Mouse (Mus musculus) heart, adult 2 months (tissue): ENCODE measurements around the gene Sdccag8. TPM values are rescaled to one million over a fixed set of nuclear protein-coding genes. Genes with fewer than 3 reads are reported as not detected.

Experiments used
- DNase-seq, 2 experiments: peaks; one replicate each; pipeline ENCODE4 v3.0.0; 2021
- H3K27ac ChIP-seq: fragments of 200-600 bp; 2 replicates; pipeline ENCODE4 v1.8.1; 2022
- H3K27me3 ChIP-seq: fragments of 200-500 bp; 2 replicates; pipeline ENCODE4 v1.6.1; 2012; ENCODE audit warnings: mild to moderate bottlenecking, low read length, inconsistent platforms, mixed read lengths; ENCODE audit not compliant: control insufficient read depth, insufficient read depth
- H3K36me3 ChIP-seq: fragments of 200-500 bp; 2 replicates; pipeline ENCODE4 v1.6.1; 2012; ENCODE audit warnings: low read length, inconsistent platforms; ENCODE audit not compliant: control insufficient read depth, insufficient read depth
- H3K4me1 ChIP-seq: fragments of 200-500 bp; 2 replicates; pipeline ENCODE4 v1.6.1; 2011; ENCODE audit warnings: low read length; ENCODE audit not compliant: control insufficient read depth, insufficient read depth
- H3K4me3 ChIP-seq: fragments of 200-600 bp; 2 replicates; pipeline ENCODE4 v1.8.1; 2022
- H3K79me2 ChIP-seq: fragments of 200-500 bp; replicated peaks from 2 replicates; pipeline ENCODE4 v1.6.1; 2012; ENCODE audit warnings: mild to moderate bottlenecking, inconsistent platforms, low read length, moderate library complexity, mixed read lengths; ENCODE audit not compliant: control insufficient read depth, insufficient read depth
- H3K9ac ChIP-seq: fragments of 200-500 bp; 2 replicates; pipeline ENCODE4 v1.6.1; 2012; ENCODE audit warnings: low read depth, mild to moderate bottlenecking, control low read depth, inconsistent platforms, low read length, mixed read lengths
- CTCF ChIP-seq: fragments of 200-600 bp; IDR thresholded peaks from 2 replicates; pipeline ENCODE4 v1.8.1; 2022; ENCODE audit warnings: antibody characterized with exemption, mild to moderate bottlenecking, moderate library complexity
- EP300 ChIP-seq: fragments of 200-500 bp; IDR thresholded peaks from 2 replicates; pipeline ENCODE4 v1.6.1; 2011; ENCODE audit warnings: low read depth, low read length, control low read depth; ENCODE audit not compliant: insufficient read depth
- POLR2A ChIP-seq: fragments of 200-500 bp; IDR thresholded peaks from 2 replicates; pipeline ENCODE4 v1.6.1; 2011; ENCODE audit warnings: mild to moderate bottlenecking, low read depth, low read length, control low read depth; ENCODE audit not compliant: insufficient read depth
- WGBS: fragments of 180-500 bp; shearing (Covaris S2); methylation state at CpG from one replicate; pipeline ENCODE4 v1.1.7; 2018; 5-methylcytosine and 5-hydroxymethylcytosine counted together
- intact Hi-C: fragments of 180-260 bp; cut with DNase I; formaldehyde crosslinking; loops from one replicate; pipeline ENCODE4 v1.15.1; 2025
- polyA plus RNA-seq: library from polyadenylated mRNA; depleted of rRNA; stranded (reverse); fragments of >200 nt; gene quantifications from 2 replicates; pipeline ENCODE4 v1.2.3, GENCODE M21; 2012
- total RNA-seq, 2 experiments: library from RNA; stranded (reverse); gene quantifications; 2 replicates each; pipeline ENCODE4 v1.2.3; 2021

The Sdccag8 gene
- total and polyA plus RNA-seq, 3 experiments = 2.6 to 4.6 (median 3.5) TPM

DNA sequence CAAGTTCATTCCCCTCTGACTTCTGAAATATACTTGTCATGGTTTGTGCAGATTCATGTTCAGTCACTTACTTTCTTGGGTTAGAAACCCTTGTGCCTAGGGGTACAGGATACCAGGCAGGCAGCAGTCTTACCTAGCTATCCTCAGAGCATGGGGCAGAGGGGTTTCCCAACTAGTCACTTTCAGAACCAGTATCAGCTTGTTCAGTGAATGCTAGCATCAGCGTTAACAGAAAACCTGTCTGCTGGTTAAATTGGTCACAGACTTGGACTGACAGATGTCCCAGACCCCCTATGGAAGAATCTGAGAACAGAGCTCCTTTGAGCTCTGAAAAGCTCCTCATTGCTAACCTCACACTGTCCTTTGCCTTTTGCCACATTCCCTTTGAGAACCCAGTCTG, 204.3 kb downstream of the Sdccag8 start:
- intact Hi-C loops = no loop called here

DNA sequence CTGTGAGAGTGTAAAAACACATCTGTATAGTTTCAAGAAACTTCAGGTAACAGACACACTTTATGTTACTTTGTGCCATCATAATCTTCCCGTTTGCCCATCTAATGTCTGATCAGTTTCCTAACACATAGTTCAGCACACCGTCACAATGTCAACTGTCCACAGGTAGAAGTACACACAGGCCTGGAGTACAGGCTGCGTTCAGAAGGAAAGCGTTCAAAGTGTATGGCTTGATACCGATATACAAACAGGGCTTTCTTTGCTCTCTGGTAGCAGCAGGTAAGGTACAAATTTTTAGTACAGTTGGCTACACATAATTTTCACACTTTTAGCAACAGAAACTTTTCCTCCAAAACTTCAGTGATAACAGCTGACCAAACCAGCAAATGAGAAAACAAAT, 205.2 kb downstream of the Sdccag8 start:
- H3K4me1 ChIP-seq = peaks cover 5% of the 10 kb centered on the region
- WGBS = 95% methylated on average over 5 of the region's 5 CpGs
- no peaks in the 10 kb centered on the region for H3K36me3 ChIP-seq
- H3K4me3 ChIP-seq = no peak overlapping the region
- no peak overlapping the region for H3K27ac ChIP-seq
- H3K79me2 ChIP-seq = no peaks in the 10 kb centered on the region
- H3K27me3 ChIP-seq = no peaks in the 10 kb centered on the region
- no peak for TF ChIP-seq EP300
- TF ChIP-seq POLR2A = no peak
- no peak for TF ChIP-seq CTCF
- H3K9ac ChIP-seq = no peak overlapping the region
- no peak for DNase-seq
- intact Hi-C loops = no loop called here

More for the DNA sequence above, 204.3 kb downstream of the Sdccag8 start:
- H3K9ac ChIP-seq = no peak overlapping the region
- DNase-seq = no peak
- no peak overlapping the region for H3K4me3 ChIP-seq
- H3K36me3 ChIP-seq = no peaks in the 10 kb centered on the region
- H3K4me1 ChIP-seq = peaks cover 11% of the 10 kb centered on the region
- 88% methylated on average over 1 of the region's 1 CpGs for WGBS
- no peaks in the 10 kb centered on the region for H3K79me2 ChIP-seq
- no peak for TF ChIP-seq EP300
- TF ChIP-seq POLR2A = no peak
- TF ChIP-seq CTCF = no peak
- H3K27ac ChIP-seq = no peak overlapping the region
- H3K27me3 ChIP-seq = no peaks in the 10 kb centered on the region

DNA sequence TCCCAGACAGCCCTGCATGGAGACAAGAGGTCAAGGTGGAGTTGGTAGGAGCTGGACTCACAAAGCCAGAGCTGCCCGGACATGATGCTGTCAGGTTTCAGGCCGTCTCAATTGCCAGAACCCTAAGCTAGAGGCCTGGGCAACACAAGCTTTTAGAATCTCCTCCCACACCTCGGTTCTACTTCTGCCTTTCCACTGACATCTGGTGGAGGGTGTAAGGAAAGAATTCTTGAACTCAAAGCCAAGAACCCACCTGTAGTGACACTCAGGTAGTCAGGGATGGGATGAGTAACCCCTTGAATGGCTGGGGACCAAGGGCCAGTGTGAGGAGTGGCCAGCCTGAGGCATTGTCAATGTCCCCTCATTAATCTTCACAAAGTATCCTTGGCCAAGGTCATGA, 208.3 kb downstream of the Sdccag8 start:
- H3K79me2 ChIP-seq = no peaks in the 10 kb centered on the region
- no peak overlapping the region for H3K9ac ChIP-seq
- peaks cover 1% of the 10 kb centered on the region for H3K4me1 ChIP-seq
- WGBS = 68% methylated on average over 3 of the region's 3 CpGs
- H3K4me3 ChIP-seq = no peak overlapping the region
- no peak for DNase-seq
- H3K36me3 ChIP-seq = no peaks in the 10 kb centered on the region
- TF ChIP-seq EP300 (no peak), CTCF (no peak), POLR2A (no peak)
- H3K27ac ChIP-seq = no peak overlapping the region
- no peaks in the 10 kb centered on the region for H3K27me3 ChIP-seq
- intact Hi-C loops = no loop called here

DNA sequence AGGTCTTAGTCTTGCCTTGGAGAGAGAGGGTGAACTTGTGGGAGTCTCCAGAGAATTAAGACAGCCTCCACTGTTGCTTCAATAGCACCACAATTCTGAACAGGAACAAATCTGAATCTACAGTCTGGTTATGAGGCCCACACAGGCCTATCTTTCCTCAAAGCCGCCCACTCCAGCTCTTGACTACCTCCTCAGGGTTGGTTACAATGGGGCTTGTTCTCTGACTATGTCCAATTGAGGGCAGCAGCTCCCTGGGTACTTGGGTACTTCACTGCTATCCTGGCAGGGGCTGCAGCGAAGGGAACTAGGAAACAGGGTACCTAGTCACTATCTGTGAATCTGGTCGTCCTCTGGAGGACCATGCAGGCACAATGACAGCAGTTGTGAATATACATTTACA, 213.2 kb downstream of the Sdccag8 start:
- TF ChIP-seq POLR2A (no peak), EP300 (no peak), CTCF (no peak)
- 88% methylated on average over 3 of the region's 3 CpGs for WGBS

DNA sequence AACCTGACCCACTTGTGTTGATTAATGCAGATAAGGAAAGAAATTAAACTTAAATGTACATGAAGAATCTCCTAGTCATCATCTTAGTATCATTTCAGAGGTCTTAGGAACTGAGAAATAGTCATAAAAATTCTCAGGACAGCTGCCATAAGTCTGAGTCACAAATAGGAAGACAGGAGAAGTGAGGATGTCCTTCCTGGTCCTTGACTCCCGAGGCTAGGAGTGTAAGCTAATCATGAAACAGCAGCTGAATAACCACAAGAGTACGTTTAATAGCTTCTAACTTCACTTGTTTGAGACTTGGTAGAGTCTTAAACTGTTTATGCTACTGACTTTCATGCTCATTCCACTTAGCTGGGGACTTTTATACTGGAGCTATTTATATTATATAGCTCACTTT, 214.6 kb downstream of the Sdccag8 start:
- H3K27ac ChIP-seq = no peak overlapping the region
- no peak for TF ChIP-seq EP300
- TF ChIP-seq POLR2A = no peak
- TF ChIP-seq CTCF = no peak
- peaks cover 1% of the 10 kb centered on the region for H3K4me1 ChIP-seq
- no peak overlapping the region for H3K9ac ChIP-seq
- DNase-seq = no peak
- intact Hi-C loops = no loop called here
- H3K79me2 ChIP-seq = no peaks in the 10 kb centered on the region
- no peak overlapping the region for H3K4me3 ChIP-seq
- 41% methylated on average over 2 of the region's 2 CpGs for WGBS
- no peaks in the 10 kb centered on the region; the same call in 1 of the 2 replicates for H3K36me3 ChIP-seq
- no peaks in the 10 kb centered on the region for H3K27me3 ChIP-seq

More for the DNA sequence above, 213.2 kb downstream of the Sdccag8 start:
- DNase-seq = no peak
- H3K4me1 ChIP-seq = peaks cover 1% of the 10 kb centered on the region
- no peak overlapping the region for H3K27ac ChIP-seq
- no peaks in the 10 kb centered on the region; the same call in 1 of the 2 replicates for H3K36me3 ChIP-seq
- H3K9ac ChIP-seq = no peak overlapping the region
- H3K27me3 ChIP-seq = no peaks in the 10 kb centered on the region
- no peaks in the 10 kb centered on the region for H3K79me2 ChIP-seq
- no peak overlapping the region for H3K4me3 ChIP-seq
- intact Hi-C loops = no loop called here

DNA sequence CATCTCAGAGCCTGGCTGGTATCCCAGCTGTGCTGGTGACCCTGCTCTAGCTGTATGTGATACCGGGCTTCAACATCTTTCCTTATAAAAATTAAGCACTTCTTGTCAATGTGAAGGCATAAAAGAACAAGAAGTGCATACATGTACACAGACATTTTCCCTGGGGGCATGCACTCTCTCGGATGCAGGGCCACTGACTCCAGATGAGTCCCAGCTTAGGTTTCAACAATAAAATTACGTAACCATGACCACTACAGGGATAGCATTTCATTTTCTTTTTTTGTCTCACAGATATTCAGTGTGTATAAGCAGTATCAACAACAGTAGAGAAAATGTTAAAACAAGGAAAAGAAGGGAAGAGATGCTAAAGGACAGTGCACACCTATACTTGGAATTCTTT, 216.2 kb downstream of the Sdccag8 start:
- no peaks in the 10 kb centered on the region for H3K27me3 ChIP-seq
- TF ChIP-seq POLR2A (no peak), EP300 (no peak), CTCF (no peak)
- H3K79me2 ChIP-seq = no peaks in the 10 kb centered on the region
- intact Hi-C loops = no loop called here
- peaks cover 1% of the 10 kb centered on the region for H3K4me1 ChIP-seq
- H3K36me3 ChIP-seq = no peaks in the 10 kb centered on the region; the same call in 1 of the 2 replicates
- H3K9ac ChIP-seq = no peak overlapping the region
- no peak for DNase-seq
- WGBS = 77% methylated on average over 3 of the region's 3 CpGs
- no peak overlapping the region for H3K4me3 ChIP-seq
- H3K27ac ChIP-seq = no peak overlapping the region
